Mouse (Mus musculus) neutrophil, adult 65 days (primary cell): ENCODE data around the gene Yjefn3. TPM values are rescaled to one million over a fixed set of nuclear protein-coding genes. Genes with fewer than 3 reads are reported as not detected.

ENCODE experiments used
- total RNA-seq: library from RNA; stranded (reverse); gene quantifications from 2 replicates; pipeline ENCODE4 v1.2.4, GENCODE M21; 2023

Gene Yjefn3
- not detected in 2 replicates for total RNA-seq

DNA sequence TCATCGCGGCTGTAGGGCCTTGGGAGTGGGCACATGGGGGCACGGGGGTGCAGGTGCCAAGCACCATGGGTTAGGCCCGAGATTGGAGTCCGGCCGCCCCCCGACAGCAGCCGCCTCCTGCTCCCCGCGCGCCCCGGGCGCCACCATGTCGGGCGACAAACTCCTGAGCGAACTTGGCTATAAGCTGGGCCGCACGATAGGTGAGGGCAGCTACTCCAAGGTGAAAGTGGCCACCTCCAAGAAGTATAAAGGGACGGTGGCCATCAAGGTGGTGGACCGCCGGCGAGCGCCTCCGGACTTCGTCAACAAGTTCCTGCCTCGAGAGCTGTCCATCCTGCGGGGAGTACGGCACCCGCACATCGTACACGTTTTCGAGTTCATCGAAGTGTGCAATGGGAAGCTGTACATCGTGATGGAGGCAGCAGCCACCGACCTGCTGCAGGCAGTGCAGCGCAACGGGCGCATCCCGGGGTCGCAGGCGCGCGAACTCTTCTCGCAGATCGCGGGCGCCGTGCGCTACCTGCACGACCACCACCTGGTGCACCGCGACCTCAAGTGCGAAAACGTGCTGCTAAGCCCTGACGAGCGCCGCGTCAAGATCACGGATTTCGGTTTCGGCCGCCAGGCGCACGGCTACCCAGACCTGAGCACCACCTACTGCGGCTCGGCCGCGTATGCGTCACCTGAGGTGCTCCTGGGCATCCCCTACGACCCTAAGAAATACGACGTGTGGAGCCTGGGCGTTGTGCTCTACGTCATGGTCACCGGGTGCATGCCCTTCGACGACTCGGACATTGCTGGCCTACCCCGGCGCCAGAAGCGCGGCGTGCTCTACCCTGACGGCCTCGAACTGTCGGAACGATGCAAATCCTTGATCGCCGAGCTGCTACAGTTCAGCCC is at the start of gene Yjefn3, which contains the start of the genes Tssk6 and Ndufa13:
Gene Yjefn3 (minus strand): TSS at position 550 of the 900 bp plus-strand sequence.
Gene Tssk6 (plus strand): TSS at position 22 of the 900 bp plus-strand sequence.
Gene Ndufa13 (minus strand): TSS at position 396 of the 900 bp plus-strand sequence.

DNA sequence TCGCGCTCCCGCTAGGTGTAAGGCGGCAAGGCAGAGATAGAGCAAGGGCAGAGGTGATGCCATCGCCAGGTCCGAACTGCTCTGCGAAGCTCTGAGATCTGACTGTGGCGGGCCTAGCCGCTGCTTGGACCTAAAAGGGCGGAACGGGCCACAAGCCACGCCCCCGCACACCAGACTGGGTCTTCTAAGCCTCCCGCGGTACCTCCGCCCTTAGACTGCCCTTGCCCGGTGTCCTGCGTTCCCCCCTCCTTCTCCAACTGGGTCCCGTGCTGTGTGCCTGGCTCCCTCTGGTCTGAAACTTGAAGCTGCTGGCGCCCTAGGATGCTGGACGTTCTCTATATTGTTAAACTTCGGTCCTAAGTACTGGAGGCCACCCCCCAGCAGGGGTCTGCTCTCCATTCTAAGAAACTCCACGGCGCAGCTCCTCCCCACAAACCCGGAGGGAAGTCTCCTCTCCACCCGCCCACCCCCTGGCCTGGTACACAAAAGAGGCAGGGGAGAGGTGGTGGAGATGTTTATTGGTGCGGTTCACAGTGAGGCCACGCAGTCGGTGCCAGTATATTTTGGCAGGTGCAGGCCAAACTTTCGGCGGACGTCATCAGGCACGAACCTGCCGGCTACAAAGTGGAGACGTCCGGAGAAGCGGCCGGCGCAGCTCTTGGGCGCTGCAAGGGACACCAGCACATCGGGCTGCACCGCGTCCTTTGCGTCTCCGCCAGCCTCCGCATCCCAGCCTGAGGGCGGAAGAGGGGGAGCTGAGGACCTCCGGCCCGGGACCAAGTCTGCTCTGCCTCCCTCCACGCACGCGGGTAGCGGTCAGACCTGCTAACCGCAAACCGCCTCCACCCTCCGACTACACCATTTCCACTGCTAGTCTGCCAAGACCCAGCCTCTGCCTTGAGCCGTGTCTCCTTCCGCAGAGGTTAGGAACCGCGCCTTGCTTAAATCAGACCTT is 14.9 kb downstream of the Yjefn3 start, which contains the start of gene Cilp2:
Gene Cilp2 (minus strand): TSS at position 399 of the 955 bp plus-strand sequence.

Other genes with a start within 250 kb of the Yjefn3 start
- gene Zfp964, start 248.2 kb downstream of the Yjefn3 start, total RNA-seq: not detected in 2 replicates
- 35.8 and 46.9 TPM in 2 replicates for gene Zfp869, start 192.0 kb downstream of the Yjefn3 start, total RNA-seq
- 1.0 and 2.1 TPM in 2 replicates for gene Zfp963, start 152.7 kb downstream of the Yjefn3 start, total RNA-seq
- gene Gm20422, start 127.8 kb downstream of the Yjefn3 start, total RNA-seq: 0.75 and 2.0 TPM in 2 replicates
- gene Atp13a1, start 111.5 kb downstream of the Yjefn3 start, total RNA-seq: 25.5 and 29.7 TPM in 2 replicates
- gene Zfp866, start 111.5 kb downstream of the Yjefn3 start, total RNA-seq: 16.2 and 22.4 TPM in 2 replicates
- 542 and 837 TPM in 2 replicates for gene Gmip, start 94.0 kb downstream of the Yjefn3 start, total RNA-seq
- 4.9 and 7.8 TPM in 2 replicates for gene Lpar2, start 80.3 kb downstream of the Yjefn3 start, total RNA-seq
- gene Pbx4, start 70.2 kb downstream of the Yjefn3 start, total RNA-seq: 0.50 and 1.5 TPM in 2 replicates
- not detected in 2 replicates for gene Cilp2, start 15.0 kb downstream of the Yjefn3 start, total RNA-seq
- 0.79 and 1.6 TPM in 2 replicates for gene Tssk6, start 528 bp downstream of the Yjefn3 start, total RNA-seq
- 51.7 and 65.8 TPM in 2 replicates for gene Ndufa13, start 154 bp downstream of the Yjefn3 start, total RNA-seq
- gene Gatad2a, start 93.7 kb upstream of the Yjefn3 start, total RNA-seq: 63.0 and 64.7 TPM in 2 replicates
- gene Mau2, start 140.0 kb upstream of the Yjefn3 start, total RNA-seq: 87.4 and 122 TPM in 2 replicates
- 28.8 and 31.6 TPM in 2 replicates for gene Sugp1, start 140.1 kb upstream of the Yjefn3 start, total RNA-seq
- not detected in 2 replicates for gene Tm6sf2, start 170.2 kb upstream of the Yjefn3 start, total RNA-seq
- not detected in 2 replicates for gene Hapln4, start 180.7 kb upstream of the Yjefn3 start, total RNA-seq
- gene Ncan, start 218.2 kb upstream of the Yjefn3 start, total RNA-seq: not detected in 2 replicates
- 7.5 and 11.2 TPM in 2 replicates for gene Nr2c2ap, start 228.6 kb upstream of the Yjefn3 start, total RNA-seq
- 11.2 and 13.5 TPM in 2 replicates for gene Rfxank, start 236.4 kb upstream of the Yjefn3 start, total RNA-seq
- gene Borcs8, start 236.8 kb upstream of the Yjefn3 start, total RNA-seq: 27.0 and 35.6 TPM in 2 replicates
- gene Mef2b, start 237.0 kb upstream of the Yjefn3 start, total RNA-seq: 0.95 and 1.1 TPM in 2 replicates